Mouse (Mus musculus) bone marrow macrophage, adult 2 months (primary cell): ENCODE measurements around the gene S100a8. TPM values are rescaled to one million over a fixed set of nuclear protein-coding genes. Genes with fewer than 3 reads are reported as not detected.

Experiments
- H3K27ac ChIP-seq: 2 replicates; pipeline ENCODE4 v1.5.1; 2012; ENCODE audit warnings: low read depth, low read length; ENCODE audit not compliant: insufficient read depth
- H3K4me1 ChIP-seq: 2 replicates; pipeline ENCODE4 v1.6.1; 2012; ENCODE audit warnings: low read length; ENCODE audit not compliant: control insufficient read depth, insufficient read depth
- H3K4me3 ChIP-seq: 2 replicates; pipeline ENCODE4 v1.5.1; 2012; ENCODE audit warnings: mild to moderate bottlenecking, low read length, moderate library complexity; ENCODE audit not compliant: insufficient read depth
- CTCF ChIP-seq: IDR thresholded peaks from 2 replicates; pipeline ENCODE4 v1.5.1; 2012; ENCODE audit warnings: low read depth, mild to moderate bottlenecking, low read length, moderate library complexity
- POLR2A ChIP-seq: IDR thresholded peaks from 2 replicates; pipeline ENCODE4 v1.6.1; 2012; ENCODE audit warnings: mild to moderate bottlenecking, low read depth, low read length, borderline replicate concordance
- polyA plus RNA-seq: library from polyadenylated mRNA; stranded (reverse); fragments of >200 nt; gene quantifications from 2 replicates; pipeline ENCODE4 v1.2.4, GENCODE M21; 2012; ENCODE audit not compliant: missing spikeins, insufficient read depth, insufficient read length

S100a8 gene
- polyA plus RNA-seq, 1 experiment = 16.9 TPM

GRCm38 (mm10) chr3:90659364-90660044 is 9.3 kb upstream of the S100a8 start:
- Histone ChIP-seq H3K27ac (no peak overlapping the region), H3K4me1 (peaks cover 8% of the 10 kb centered on the region), H3K4me3 (no peak overlapping the region)
- TF ChIP-seq POLR2A (no peak), CTCF (no peak)

- no peak overlapping the region for H3K4me3 ChIP-seq
- TF ChIP-seq CTCF (no peak), POLR2A (no peak)
Observed at GRCm38 (mm10) chr3:90664219-90664618, 4.6 kb upstream of the S100a8 start.

GRCm38 (mm10) chr3:90678656-90679055 is 9.9 kb downstream of the S100a8 start:
- no peak overlapping the region for H3K27ac ChIP-seq
- peaks cover 5% of the 10 kb centered on the region for H3K4me1 ChIP-seq
- no peak overlapping the region for H3K4me3 ChIP-seq
- no peak for TF ChIP-seq CTCF
- TF ChIP-seq POLR2A = no peak

More at GRCm38 (mm10) chr3:90664219-90664618, 4.6 kb upstream of the S100a8 start:
- Histone ChIP-seq H3K4me1 (peaks cover 22% of the 10 kb centered on the region), H3K27ac (no peak overlapping the region)

- peaks cover under 1% of the 10 kb centered on the region; the same call in 1 of the 2 replicates for H3K4me1 ChIP-seq
- H3K27ac ChIP-seq = no peak overlapping the region
- H3K4me3 ChIP-seq = no peak overlapping the region
- no peak for TF ChIP-seq POLR2A
- no peak for TF ChIP-seq CTCF
Observed at GRCm38 (mm10) chr3:90683929-90684328, 15.2 kb downstream of the S100a8 start.

- Histone ChIP-seq H3K4me3 (no peak overlapping the region), H3K4me1 (no peaks in the 10 kb centered on the region), H3K27ac (no peak overlapping the region)
- TF ChIP-seq POLR2A = no peak
Observed at GRCm38 (mm10) chr3:90686835-90687234, 18.1 kb downstream of the S100a8 start.

- H3K4me3 ChIP-seq = no peak overlapping the region
- H3K27ac ChIP-seq = no peak overlapping the region
- no peaks in the 10 kb centered on the region for H3K4me1 ChIP-seq
- no peak for TF ChIP-seq CTCF
- no peak for TF ChIP-seq POLR2A
Observed at GRCm38 (mm10) chr3:90693496-90693895, 24.7 kb downstream of the S100a8 start.

GRCm38 (mm10) chr3:90695613-90696012 is 26.8 kb downstream of the S100a8 start, which contains the start of gene S100a9:
TSS of gene S100a9 (minus strand) at chr3:90695721.
- Histone ChIP-seq H3K4me1 (no peaks in the 10 kb centered on the region), H3K4me3 (no peak within 1 kb of the TSS), H3K27ac (no peak within 1 kb of the TSS)
- TF ChIP-seq POLR2A (no peak), CTCF (no peak)

- H3K4me1 ChIP-seq = no peaks in the 10 kb centered on the region
- H3K4me3 ChIP-seq = no peak overlapping the region
- TF ChIP-seq CTCF = no peak
- TF ChIP-seq POLR2A = no peak
- H3K27ac ChIP-seq = no peak overlapping the region
Observed at GRCm38 (mm10) chr3:90702244-90702643, 33.5 kb downstream of the S100a8 start.

GRCm38 (mm10) chr3:90708523-90709202 is 39.9 kb downstream of the S100a8 start:
- Histone ChIP-seq H3K27ac (no peak overlapping the region), H3K4me3 (no peak overlapping the region), H3K4me1 (no peaks in the 10 kb centered on the region)
- TF ChIP-seq POLR2A (no peak), CTCF (no peak)

GRCm38 (mm10) chr3:90709591-90710460 is 41.0 kb downstream of the S100a8 start:
- TF ChIP-seq CTCF (peak; percentile 99), POLR2A (no peak)
- no peak overlapping the region for H3K4me3 ChIP-seq
- H3K4me1 ChIP-seq = no peaks in the 10 kb centered on the region
- no peak overlapping the region for H3K27ac ChIP-seq

Other genes starting within 250 kb of the S100a8 start
- gene Ints3, start 235.4 kb upstream of the S100a8 start, polyA plus RNA-seq = 18.9 and 20.4 TPM in 2 replicates
- 0.17 and 0.89 TPM in 2 replicates for gene Npr1, start 203.1 kb upstream of the S100a8 start, polyA plus RNA-seq
- 29.3 and 29.8 TPM in 2 replicates for gene Ilf2, start 192.9 kb upstream of the S100a8 start, polyA plus RNA-seq
- gene Snapin, start 177.9 kb upstream of the S100a8 start, polyA plus RNA-seq = 96.6 and 101 TPM in 2 replicates
- gene Chtop, start 159.5 kb upstream of the S100a8 start, polyA plus RNA-seq = 56.9 and 59.9 TPM in 2 replicates
- 228 and 247 TPM in 2 replicates for gene S100a1, start 154.6 kb upstream of the S100a8 start, polyA plus RNA-seq
- gene S100a13, start 154.5 kb upstream of the S100a8 start, polyA plus RNA-seq = 120 and 139 TPM in 2 replicates
- gene S100a14, start 142.1 kb upstream of the S100a8 start, polyA plus RNA-seq = 0.40 TPM in 1 of 2 replicates, not detected in the other
- 0.50 TPM in 1 of 2 replicates, not detected in the other for gene S100a16, start 131.7 kb upstream of the S100a8 start, polyA plus RNA-seq
- not detected in 2 replicates for gene S100a3, start 108.4 kb upstream of the S100a8 start, polyA plus RNA-seq
- not detected in 2 replicates for gene S100a2, start 78.7 kb upstream of the S100a8 start, polyA plus RNA-seq
- not detected in 2 replicates for gene Gm42674, start 67.1 kb upstream of the S100a8 start, polyA plus RNA-seq
- gene S100a4, start 65.2 kb upstream of the S100a8 start, polyA plus RNA-seq = 2,861 and 3,059 TPM in 2 replicates
- gene S100a5, start 60.5 kb upstream of the S100a8 start, polyA plus RNA-seq = not detected in 2 replicates
- 1,285 and 1,346 TPM in 2 replicates for gene S100a6, start 56.1 kb upstream of the S100a8 start, polyA plus RNA-seq
- gene S100a7a, start 15.0 kb upstream of the S100a8 start, polyA plus RNA-seq = 0.63 TPM in 1 of 2 replicates, not detected in the other
- 23.9 and 24.5 TPM in 2 replicates for gene S100a9, start 26.7 kb downstream of the S100a8 start, polyA plus RNA-seq
- gene Pglyrp4, start 57.9 kb downstream of the S100a8 start, polyA plus RNA-seq = not detected in 2 replicates
- not detected in 2 replicates for gene Gm5849, start 108.9 kb downstream of the S100a8 start, polyA plus RNA-seq